Mouse (Mus musculus) gastrocnemius, postnatal 10 days (tissue): ENCODE data around the gene Vstm4. TPM values are rescaled to one million over a fixed set of nuclear protein-coding genes. Genes with fewer than 3 reads are reported as not detected.

ENCODE experiments used
- DNase-seq: peaks from one replicate; pipeline ENCODE4 v3.0.0; 2021; ENCODE audit warnings: mixed read lengths
- total RNA-seq, 2 experiments: library from RNA; stranded (reverse); gene quantifications; 2 replicates each; pipeline ENCODE4 v1.2.3; 2021

Gene Vstm4
- total RNA-seq, 2 experiments from 2014 or later = 20.0 to 23.4 TPM

DNA sequence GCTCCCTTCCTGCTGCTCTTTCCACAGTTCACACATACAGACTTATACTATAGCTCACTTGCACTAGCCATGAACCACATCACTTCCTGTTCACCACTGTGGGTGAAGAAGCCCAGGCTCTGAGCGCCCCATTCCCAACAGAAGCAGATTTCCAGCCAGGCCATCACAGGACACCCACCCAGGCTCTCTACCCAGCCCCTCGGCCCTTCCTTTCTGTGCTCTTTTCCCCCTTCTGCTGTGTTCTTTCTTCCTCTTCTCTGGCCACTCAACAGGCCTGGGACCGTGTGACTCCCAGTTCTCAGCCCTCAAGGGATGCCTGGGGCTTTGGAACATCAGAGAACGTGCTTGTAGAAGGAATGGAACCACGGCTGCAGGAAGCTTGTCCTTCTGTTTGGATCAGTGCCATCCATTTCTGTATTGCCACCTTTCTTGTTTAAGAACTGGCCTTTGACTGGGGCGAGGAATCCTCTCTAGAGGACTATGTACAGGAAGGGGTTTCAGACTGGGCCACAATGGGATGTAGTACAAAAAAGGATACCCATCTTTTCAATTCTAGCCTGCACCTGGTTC lies 2.5 kb downstream of the Vstm4 start:
- no peak for DNase-seq

DNA sequence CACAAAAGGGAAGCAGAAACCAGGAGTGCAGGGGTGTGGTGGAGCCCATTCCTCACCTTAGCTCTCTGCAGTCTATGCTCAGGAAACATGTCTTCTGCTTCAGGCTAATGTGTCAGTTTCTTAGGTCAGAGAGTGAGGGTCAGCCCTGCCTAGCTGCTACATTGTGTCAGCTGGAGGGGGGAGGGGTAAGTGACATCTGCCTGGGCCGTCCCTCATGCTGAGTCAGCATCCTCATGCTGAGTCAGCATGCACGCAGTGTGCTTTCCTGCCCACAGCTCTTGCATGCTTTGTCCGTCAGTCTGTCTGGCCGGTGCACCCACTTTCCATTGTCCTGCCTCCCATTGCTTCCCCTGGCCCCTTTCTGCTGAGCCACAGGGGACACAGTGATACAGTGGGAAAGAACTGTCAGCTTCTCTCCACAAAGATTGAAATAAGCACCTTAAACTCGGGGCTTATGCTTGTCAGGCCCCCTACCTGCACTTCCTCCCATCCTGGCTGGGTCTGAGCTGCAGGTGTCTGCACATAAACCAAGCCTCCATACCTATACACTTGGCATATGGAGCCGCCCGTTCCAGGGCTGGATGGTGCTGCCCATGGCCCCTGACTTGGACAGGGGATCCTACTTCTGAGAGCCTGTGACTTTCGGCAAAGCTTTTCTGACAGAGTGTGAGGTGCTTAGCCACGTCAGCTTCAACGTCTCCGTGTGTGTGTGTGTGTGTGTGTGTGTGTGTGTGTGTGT lies 3.4 kb downstream of the Vstm4 start:
- no peak for DNase-seq

DNA sequence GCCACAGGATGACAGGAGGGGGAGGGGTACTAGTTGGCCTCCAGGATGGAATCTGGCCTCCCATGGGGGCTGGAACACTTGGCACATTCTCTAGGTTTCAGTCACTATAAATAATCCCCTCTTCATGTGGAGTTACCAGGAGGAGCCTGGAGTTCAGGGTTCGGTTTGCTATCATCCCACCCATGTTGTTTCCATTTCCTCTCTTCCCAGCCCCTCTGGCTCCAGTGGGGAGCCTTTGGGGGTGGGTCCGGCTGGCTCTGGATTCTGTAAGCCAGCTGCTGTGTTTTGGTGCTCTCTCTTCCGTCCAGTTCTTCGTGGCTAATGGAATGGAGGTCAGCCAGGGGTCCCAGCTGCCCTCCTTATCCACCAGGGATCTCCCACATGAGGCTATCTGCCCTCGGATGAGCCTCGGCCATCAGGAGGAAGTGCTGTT lies 4.6 kb downstream of the Vstm4 start:
- DNase-seq = peak; percentile 51

DNA sequence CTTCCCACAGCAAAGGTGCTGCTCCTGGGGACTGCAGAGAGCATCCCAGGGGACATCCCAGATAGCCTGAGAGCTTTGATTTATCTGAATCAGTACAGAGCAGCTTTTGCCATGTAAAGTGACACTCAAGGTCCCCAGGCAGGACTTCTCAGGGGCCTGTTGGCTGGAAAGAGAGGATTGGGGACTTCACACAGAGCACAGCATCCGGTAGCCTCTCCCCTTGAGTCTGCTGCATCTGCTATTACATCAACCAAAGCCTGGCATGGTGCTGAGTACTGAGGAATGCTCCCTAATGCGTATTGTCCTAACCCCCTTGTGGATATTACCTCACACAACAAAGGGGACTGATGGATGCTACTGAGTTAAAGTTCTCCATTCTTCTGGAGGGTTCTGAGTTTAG lies 5.1 kb downstream of the Vstm4 start:
- no peak for DNase-seq

DNA sequence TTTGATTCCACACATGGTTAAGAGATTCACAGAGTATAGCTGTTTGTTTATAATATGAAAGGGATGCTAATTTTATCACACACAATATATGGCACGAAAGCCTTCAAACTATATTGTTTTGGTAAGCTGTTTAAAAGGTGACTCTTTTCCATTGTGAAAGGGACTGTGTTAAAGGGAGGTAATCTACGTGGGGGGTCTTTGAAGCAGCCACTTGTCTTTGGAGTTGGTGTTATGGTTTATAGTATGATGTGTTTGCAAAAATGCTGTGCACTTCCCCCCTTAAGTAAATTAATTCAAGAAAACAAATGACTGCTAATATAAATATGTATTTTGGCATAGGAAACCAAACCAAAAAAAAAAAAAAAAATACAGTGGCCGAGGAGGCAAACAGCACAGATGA lies 8.8 kb downstream of the Vstm4 start:
- no peak for DNase-seq

DNA sequence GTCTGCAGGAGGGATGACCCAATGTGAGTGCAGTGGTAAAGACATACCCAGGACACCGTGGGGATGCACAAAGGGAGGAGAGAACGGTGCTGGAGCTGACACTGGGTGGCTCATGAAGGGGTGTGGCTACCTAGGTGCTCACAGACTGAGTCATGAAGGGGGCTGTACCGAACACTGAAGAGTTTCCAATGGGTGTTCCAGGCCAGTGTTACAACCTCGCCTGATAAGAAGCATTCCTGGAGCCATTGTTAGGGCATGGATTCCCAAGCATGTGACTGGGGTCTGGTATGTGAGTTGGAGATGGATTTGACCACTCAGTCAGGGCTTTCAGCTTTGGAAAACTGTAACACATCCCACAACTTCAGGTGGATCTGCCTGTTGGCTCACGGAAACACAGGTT lies 15.4 kb downstream of the Vstm4 start:
- no peak for DNase-seq

DNA sequence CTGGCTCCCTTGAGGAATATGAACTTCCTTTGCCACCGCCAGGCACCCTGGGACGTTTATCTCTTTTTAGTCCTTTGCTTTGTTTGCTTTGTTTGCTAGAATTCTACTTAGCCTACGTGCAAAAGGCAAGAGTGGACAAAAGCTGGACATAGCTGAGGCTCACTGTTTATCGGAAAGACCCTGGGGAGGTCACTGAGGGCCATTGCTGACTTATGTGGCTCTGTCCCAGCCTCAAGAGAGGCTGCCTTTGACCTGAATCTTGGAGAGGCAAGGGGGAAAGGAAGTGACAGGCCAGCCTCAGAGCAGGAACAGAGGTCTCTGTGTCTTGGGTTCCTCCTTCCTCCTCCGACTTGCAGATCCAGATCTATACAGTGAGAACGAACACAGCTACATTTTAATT lies 21.0 kb downstream of the Vstm4 start:
- DNase-seq = no peak

DNA sequence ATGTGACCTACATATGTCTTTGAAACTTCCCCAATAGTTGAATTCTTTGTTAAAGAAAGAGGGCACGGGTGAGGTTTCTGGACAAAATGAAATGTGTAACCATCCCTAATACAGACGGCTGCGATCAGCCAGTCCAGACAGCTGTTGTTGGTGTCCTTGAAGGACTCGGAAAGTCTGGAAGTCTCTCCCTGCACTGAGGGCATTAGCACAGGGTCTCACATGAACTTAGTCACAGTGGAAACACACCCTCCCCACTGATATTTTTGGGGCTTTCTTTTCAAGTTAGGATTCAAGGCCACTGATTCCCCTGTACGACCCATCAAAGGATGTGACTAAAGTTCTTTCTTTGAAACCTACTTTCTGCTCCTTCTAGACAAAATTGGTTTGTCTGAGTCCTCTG lies 23.8 kb downstream of the Vstm4 start:
- no peak for DNase-seq

DNA sequence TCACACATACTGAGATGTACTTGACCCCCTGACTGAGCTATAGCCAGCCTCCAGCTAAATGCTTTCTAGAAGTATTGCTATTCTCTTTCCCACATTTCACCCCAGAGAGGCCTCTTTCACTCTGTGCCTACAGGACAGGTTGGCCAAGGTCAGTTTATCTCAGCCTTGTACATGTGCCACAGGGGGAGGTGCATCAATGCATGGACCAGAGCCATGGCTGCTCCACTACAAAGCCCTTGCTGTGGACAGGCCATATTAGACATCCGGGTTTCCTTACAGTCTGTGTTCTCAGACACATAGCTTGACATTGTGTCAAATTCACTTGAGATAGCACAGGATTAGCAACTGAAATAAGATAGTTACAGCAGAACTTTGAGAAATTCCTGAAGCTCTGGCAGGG lies 25.1 kb downstream of the Vstm4 start:
- DNase-seq = no peak

DNA sequence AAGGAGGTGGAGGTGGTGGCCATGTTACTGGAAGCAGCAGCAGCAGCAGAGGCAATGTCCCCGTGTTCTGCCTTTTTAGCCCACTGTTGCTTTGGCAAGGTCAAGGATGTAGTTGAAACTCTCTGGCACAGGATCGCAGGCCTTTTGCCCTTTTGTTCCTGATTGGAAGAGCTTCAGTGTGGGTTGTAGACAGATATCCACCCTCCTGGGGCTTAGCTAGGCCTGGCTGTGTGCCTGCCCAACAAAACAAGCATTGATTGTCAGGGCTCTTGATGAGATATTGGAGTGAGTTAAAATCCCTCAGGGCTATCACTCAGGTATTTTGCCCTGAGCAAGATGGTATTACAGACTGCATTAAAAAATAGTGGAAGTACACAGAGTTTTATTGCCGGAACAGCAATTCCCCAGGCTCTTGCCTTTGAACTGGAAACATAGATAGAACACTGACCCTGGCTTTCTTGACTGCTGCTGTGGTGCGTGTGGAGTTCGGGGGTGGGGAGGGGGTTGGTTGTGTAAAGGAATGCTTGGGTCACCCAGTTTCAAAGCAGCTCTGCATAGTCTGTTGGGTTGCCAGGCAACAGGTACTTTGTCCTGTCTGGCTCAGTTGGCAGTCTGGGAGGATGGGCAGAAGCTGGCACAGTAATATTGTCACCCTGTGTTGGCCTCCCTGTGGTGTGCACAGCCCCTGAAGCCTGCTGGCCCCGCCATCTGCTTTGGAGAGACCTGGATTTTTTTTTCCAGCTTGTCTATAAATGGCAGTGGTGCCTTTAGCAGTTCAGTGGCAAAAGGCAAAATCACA lies 32.5 kb downstream of the Vstm4 start:
- no peak for DNase-seq

DNA sequence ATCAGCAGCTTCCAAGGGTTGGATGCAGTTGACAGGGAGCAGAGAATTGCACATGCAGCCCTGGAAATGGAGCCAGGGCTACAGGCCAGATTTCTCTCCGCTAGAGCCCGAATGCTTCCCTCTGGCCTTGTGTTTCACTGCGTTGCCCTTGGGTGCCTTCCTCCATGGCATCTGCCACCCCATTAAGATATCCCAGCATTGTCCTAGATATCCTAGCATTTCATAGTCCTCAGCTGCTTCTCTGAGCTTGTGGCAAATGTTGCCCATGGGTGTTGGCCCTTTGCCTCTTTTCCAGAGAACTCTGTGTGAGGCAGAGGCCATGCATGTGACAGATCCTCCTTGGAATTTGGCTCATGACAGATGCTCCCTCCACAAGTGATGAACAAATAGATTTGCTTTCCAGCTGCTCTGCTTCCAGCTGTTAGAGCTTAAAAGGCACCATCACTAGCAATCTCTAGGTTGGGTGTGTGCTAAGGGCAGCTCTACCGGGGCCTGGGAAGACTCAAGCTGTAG lies 37.8 kb downstream of the Vstm4 start:
- peak; percentile 68 for DNase-seq

DNA sequence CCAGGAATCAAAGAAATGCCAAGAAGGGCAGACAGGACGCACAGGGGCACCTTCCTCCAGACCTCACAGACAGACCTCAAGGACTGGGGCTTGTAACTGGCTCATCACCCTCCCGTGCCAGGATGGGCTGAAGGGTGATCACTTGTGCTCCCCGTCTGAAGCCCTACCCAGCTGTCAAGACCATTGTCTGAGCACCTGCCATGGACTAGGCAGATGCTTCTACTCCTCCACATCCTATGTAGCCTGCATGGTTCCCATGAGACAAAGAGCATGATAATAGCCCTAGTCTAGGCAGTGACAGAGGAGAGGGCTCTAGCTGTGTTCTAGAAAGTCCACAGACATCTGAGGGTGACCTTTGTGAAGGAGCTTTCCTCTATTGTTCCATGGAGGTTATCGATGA lies 38.3 kb downstream of the Vstm4 start:
- no peak for DNase-seq

DNA sequence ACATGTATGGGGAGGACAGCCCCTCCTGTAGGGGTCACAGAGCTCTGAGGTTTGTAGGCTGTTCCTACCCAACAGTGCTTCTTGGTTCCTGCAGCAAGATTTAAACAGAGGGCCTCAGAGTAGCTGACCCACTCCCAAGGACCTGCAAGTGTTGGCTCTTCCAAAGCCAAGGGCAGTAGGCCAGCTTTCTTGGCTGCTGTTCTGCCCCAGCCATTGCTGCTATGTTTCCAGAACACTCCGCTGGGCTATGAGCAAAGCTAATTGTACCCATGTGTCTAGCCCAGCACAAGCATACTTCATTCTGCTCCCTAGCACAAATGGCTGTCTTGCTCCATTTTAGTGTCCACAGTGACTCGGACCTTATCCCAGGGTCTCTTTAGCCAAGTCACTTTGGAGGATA lies 40.3 kb downstream of the Vstm4 start:
- DNase-seq = peak; percentile 81

DNA sequence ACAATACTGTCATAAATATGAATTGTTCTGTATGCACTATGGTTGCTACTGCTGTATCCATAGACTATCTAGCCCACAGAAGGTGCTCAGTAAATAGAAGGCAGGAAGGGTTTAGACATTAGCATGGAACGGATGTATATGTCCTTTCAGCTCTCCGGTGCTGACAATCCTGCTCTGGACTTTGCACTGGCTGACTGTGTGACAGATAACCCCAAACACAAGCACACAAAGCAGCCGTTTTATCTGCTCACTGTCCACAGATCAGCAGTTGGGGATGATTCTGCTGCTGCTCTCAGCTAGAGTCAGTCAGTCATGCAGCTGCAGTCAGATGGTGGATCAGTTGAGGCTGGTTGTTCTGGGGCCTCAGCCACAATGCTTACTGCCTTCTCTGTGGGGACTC lies 46.6 kb downstream of the Vstm4 start:
- no peak for DNase-seq

DNA sequence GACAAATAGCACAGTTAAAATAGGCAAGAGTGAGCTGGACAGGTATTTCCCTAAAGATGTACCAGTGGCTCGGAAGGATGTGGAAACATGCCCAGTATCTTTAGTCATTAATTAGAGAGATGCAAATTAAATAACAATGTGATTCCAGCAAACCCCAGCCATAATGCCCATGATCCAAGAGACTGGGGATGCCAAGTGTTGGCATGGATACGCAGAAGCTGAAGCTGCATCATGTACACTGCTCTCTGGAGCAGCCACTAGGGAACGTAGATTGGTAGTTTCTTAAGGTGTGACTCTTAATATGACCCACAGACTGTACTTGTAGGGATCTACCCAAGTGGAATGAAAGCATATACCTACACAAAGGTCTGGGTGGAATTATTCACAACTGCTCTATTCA lies 50.0 kb downstream of the Vstm4 start:
- no peak for DNase-seq

DNA sequence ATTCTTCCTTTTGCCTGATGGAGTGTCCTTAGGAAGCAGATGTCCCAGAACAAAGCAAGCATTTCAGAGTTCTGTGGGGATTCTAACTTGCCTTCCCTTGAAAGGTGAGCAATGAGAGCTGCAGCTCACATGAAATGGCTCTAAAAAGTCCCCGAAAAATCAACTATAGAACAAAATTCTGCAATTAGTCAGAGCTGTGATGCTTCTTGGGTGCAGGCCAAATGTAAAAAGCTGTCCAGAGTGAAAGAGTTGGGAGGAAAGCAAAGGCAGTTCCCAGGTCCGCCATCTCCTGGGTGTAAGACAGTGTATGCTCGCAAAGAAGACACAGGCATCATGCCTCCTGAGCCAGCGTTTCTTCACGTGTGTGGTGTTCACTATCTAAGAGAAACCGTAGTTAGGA lies 52.6 kb downstream of the Vstm4 start:
- no peak for DNase-seq

DNA sequence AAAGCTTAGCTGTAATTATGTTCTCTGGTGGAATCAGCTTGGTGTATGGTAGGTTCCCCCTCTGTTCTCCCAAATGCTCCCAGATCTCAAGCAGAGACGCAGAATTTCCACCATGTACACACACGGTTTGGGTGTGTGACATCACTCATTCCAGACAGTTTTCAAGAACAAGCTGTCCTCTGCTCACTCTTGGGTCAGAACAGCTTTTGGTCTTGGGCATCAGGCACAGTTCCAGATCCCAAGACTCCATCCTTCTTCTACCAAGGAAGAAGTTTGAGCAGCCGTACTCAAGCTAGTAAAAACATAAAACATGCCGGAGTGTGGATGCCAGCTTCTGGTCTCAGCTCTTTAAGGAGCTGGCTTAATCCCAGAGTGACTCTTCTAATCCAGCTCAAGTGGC lies 54.6 kb downstream of the Vstm4 start:
- no peak for DNase-seq

DNA sequence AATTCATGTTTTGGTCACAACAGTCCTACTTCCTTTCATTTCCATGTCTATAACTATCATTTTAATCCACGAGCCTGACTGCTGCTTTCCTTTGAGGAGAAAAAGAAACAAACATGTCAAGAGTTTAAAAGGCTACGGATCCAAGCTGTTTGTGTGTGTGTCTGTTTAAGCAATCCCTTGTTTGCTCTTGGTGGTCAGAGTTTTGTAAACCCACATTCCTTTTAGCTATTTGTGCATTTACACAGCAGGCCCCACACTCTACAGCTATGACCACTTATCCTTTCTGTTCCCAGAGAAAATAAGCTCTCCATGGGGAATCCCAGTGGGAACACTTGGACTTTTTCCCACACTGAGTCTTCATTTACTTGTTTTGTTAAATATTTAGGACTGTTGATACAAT lies 58.8 kb downstream of the Vstm4 start:
- no peak for DNase-seq

DNA sequence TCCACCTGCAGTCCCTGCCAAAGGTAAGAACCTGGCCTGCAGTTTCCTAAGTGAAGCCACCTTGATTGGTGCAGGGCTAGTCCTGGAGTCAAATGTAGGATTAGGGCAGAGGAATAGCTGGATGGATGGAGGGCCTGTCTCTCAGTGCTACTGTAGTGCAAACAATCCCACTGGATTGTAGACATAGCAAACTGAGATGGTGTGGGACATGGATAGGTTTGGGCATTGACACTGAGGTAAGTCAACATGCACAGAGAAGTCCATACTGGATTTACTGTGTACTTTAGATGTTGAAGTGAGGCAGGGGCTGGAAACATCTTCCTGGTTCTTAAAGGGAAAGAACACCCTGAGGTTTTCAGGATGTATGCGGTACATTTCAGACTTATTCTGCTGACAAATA lies 61.4 kb downstream of the Vstm4 start:
- no peak for DNase-seq

DNA sequence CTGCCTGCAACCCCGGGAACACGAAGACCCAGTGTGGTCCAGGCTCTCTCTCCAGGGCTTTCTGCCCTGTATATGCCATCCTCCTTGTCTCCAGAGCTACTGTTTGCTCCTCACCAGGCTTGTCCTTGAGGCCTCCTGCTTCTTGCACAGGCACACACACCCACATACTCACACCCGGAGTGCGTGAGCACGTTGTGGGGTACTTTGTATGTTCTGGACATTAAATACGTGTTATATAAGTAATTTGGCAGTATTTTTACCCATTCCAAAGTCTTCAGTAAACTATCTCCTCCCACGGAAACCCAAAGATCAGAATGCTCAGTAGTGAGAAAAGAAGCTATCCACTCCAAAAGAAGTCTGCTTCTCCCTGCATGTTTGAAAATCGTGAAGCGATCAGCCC lies 67.3 kb downstream of the Vstm4 start:
- no peak for DNase-seq

DNA sequence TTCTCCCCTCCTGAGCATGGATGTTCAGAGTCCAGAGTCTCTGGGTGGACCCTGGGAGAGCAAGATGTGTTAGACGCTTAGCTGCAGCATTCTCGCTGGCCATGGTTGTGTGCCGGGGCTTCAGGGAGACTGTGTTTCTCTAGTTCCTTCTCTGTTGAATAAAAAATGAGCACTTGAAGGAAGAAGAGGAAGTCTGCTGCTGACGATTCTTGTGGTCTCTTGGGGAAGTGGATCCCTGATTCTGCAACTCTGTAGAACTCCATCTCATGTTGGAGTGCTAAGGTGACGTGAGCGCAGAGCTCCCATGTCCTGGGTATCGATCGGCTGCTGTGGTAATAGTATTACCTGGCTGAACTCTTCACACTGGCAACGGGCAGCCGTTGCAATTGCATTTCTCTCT lies 75.2 kb downstream of the Vstm4 start:
- DNase-seq = no peak

DNA sequence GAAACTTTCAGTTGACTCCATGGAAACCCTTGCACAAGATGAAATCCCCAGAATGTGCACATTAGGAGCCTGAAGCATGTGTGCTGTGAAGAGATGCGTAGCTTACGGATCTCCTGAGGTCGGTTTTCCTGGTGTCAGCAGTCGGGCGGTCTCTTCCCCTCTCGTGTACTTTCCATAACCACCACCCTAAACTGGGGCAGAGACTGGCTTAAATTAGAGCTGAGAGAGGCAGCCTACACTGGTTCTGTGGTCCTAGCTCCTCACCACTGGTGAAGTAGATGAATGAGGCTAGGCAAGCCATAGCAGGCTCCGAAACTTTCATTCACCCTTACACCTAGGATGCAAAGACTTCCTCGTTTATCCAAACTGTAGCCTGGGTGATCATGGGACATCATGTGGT lies 75.7 kb downstream of the Vstm4 start:
- no peak for DNase-seq

DNA sequence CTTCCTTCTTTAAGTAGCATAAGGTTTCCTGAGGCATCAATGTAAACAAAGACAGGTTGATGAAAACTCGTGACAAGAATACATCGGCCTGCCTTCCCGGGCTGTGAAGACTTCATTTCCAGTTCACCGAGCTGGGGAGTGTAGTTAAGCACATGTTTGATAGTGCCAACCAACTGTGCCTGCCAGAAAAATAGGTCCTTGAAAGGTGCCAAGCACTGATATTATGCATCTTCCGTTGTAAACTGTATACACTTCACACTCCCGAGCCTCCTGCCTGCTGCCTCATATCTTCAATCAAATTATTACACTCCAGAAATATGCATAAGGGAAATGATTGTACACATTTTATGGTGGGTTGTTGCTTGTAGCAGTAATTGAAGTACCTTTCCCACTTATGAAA lies 77.5 kb downstream of the Vstm4 start:
- DNase-seq = no peak

DNA sequence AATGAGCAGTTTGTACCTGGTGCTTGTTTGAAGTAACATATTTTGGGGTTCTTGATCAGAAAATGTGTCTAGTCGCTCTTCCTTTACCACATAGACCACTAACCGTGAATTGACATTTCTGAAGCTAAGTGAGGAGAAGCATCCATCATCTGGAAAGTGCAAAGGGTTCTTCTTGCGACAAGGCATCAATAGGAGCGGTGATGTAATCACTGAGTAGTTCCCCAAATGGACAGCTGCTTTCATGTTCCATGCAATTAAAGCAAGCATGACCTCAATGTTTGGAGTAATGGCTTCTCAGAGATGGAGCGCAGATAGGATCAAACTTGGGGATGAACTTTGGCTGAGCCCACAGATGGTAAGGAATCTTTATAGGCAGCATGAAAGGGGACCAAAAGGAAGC lies 82.7 kb downstream of the Vstm4 start:
- no peak for DNase-seq
